Mouse (Mus musculus): ENCODE results near the gene Arhgef33. TPM values are rescaled to one million over a fixed set of nuclear protein-coding genes. Genes with fewer than 3 reads are reported as not detected.
"Not testable (repeated sequence)": the region's sequence is repeated elsewhere in the genome, so short reads cannot be mapped to it uniquely, and the experiment has no call there.

Gene Arhgef33
- polyA plus RNA-seq (2012; rRNA removed): 0.02 and 0.19 TPM in 2 replicates

- no peak for DNase-seq (ENCODE audit: low read depth, low spot score)
- 97% methylated on average over 1 of the region's 1 CpGs for WGBS
These were observed at the start of gene Arhgef33 for GRCm38 (mm10) chr17:80307251-80307650. Gene Arhgef33 (plus strand): TSS chr17:80307407.

DNA sequence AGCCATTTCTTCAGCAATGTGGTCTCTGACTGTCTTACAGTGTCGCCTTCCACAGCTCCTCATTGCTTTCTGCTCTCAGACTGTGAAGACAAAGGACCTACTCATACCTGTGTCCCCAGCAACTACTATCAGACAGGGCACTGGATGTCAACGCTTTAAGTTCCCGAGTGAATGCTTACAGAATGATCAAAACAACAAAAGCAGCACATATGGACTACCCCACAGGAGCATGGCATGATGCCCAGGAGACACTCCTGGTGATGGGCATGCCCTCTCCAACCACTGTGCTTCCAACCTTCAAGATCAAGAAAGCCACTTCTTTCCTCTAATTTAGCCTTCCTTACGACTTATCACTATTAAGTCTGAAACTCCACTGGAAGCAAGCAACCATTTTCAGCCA lies 40.1 kb upstream of the Arhgef33 start:
- 92% methylated on average over 4 of the region's 4 CpGs for WGBS
- no peak for DNase-seq (ENCODE audit: low read depth, low spot score)

DNA sequence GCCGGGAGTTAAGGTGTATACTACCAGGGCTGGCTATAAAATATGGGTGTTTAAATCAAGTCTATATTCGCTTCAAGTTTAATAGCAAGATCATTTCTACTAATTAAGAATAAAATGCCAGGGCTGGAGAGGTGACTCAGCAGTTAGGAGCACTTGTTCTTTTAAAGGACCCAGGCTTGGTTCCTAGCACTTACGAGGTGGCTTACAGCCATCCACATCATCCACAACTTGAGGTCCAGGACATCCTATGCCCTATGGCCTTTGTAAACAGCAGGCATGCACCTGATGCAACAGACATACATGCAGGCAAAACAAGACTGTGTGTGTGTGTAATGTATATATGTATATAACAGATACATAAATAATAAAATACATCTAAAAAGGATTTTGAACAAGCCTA lies 39.1 kb upstream of the Arhgef33 start:
- 96% methylated on average over 3 of the region's 3 CpGs for WGBS
- DNase-seq (ENCODE audit: low read depth, low spot score): no peak

- not testable (repeated sequence) for DNase-seq (ENCODE audit: low read depth, low spot score)
- 96% methylated on average over 7 of the region's 7 CpGs for WGBS
These were observed 36.6 kb upstream of the Arhgef33 start for GRCm38 (mm10) chr17:80270622-80271021.

GRCm38 (mm10) chr17:80278255-80278654 lies 29.0 kb upstream of the Arhgef33 start:
- WGBS: 86% methylated on average over 4 of the region's 4 CpGs
- no peak for DNase-seq (ENCODE audit: low read depth, low spot score)

GRCm38 (mm10) chr17:80279340-80280070 lies 27.7 kb upstream of the Arhgef33 start:
- 88% methylated on average over 8 of the region's 8 CpGs for WGBS
- no peak for DNase-seq (ENCODE audit: low read depth, low spot score)

DNA sequence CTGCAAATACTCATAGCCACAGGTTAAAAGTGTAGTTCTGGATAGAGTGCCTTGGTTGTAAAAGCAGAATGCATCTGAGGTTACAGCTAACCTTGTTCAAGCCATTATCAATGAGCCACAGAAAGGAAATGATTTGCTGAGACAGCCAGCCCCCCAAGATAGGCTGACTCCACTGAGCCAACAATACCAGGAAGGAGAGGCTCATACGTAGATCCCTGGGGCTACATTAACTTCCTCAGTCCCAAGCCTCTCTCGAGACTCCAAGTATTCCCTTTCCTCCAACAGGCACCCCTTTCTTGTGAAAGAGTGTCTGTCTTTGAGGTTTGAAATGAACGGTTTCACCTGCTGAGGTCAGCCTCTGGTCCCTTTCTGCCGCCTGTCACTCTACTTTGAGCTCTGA lies 22.8 kb upstream of the Arhgef33 start:
- WGBS: 83% methylated on average over 4 of the region's 4 CpGs

GRCm38 (mm10) chr17:80288012-80288411 lies 19.2 kb upstream of the Arhgef33 start:
- 48% methylated on average over 6 of the region's 6 CpGs for WGBS
- DNase-seq (ENCODE audit: low read depth, low spot score): no peak

More for the DNA sequence above, 22.8 kb upstream of the Arhgef33 start:
- no peak for DNase-seq (ENCODE audit: low read depth, low spot score)

DNA sequence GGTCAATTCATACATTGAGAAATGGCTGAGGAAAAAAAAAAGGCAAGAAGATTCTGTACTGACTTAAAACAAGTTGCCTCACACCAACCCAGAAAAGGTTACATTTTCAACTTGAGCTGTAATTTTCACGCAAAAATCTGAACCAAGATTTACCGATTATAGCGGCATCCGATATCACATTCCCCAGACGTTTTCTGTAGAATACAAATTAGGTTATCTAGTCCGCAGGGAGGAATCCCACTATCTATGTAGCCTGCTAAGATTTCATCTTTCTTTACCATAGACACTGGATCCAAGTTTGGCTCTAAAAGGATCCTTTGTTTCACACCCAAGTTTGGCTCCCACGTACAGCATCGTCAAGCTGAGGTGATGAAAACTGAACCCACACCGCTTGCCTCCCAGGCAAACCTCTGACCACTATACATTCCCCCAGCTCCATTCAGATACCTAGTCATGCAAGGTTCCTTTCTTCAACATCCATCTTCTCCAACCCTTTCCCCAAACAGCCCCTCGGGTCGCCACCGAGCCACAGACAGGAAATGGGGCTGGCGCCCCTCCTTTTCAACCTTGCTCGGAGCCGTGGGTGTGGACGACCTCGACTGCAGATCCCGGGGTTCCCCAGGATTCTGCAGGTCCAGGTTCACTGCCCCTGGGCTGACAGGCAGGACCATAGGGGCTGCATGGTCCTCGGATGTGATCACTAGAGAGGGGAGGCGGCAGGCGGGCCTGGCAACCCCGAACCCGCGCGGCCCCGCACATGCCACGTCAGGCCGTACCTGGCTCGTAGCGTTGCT lies 17.7 kb upstream of the Arhgef33 start:
- WGBS: under 1% methylated on average over 30 of the region's 30 CpGs
- no peak for DNase-seq (ENCODE audit: low read depth, low spot score)

DNA sequence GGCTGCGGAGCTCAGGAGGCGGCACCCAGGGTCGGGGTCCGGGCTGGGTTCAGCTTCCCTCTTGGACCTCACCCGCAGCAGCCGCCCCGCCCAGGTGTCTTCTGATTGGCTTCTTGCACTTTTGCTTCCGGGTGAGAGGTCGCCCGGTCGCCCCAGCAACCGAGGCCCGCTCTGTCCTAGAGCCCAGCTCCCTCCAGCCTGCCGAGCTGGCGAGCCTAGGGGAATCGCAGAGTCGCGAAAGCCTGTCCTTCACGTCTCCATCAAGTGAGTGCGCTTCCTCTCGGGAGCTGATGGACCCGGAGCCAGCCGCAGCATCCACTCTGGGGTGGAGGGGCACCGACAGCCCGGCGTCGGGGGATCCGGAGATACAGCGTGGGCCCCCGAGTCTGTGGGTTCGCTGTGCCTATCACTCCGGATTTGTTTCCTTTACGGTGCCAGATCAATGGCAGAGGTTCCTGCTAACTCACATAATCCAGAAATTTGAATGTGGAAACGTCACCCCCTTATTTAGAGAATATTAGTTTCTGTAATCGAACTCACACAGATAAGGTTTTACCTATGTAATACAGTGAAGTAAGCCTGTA lies 17.0 kb upstream of the Arhgef33 start, which contains the start of the genes Morn2 and Dhx57:
Gene Morn2 (plus strand): TSS at position 130 of the 584 bp plus-strand sequence.
Gene Dhx57 (minus strand): TSS at position 403 of the 584 bp plus-strand sequence.
- 1% methylated on average over 35 of the region's 35 CpGs for WGBS
- peak; percentile 73 for DNase-seq (ENCODE audit: low read depth, low spot score)

- 22% methylated on average over 2 of the region's 2 CpGs for WGBS
- no peak for DNase-seq (ENCODE audit: low read depth, low spot score)
These were observed 16.1 kb upstream of the Arhgef33 start for GRCm38 (mm10) chr17:80291148-80291547.

DNA sequence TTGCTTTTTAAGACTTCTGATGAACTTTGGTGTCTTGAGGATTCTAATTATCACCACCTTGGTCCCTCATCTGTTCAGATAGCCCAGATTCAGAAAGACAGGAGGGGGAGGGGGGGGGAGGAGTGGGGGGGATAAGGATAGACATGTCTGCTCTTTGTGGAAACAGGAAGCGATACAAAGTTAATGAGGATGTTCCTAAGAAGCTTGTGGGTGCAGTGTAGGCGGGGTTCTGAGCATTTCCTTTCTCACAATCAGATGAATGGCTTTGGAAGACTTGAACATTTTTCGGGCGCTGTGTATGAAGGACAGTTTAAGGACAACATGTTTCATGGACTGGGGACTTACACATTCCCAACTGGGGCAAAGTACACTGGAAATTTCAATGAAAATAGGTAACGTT lies 11.9 kb upstream of the Arhgef33 start:
- 84% methylated on average over 5 of the region's 5 CpGs for WGBS
- no peak for DNase-seq (ENCODE audit: low read depth, low spot score)

- WGBS: 88% methylated on average over 5 of the region's 5 CpGs
- DNase-seq (ENCODE audit: low read depth, low spot score): no peak
These were observed 8.4 kb upstream of the Arhgef33 start for GRCm38 (mm10) chr17:80298844-80299243.

DNA sequence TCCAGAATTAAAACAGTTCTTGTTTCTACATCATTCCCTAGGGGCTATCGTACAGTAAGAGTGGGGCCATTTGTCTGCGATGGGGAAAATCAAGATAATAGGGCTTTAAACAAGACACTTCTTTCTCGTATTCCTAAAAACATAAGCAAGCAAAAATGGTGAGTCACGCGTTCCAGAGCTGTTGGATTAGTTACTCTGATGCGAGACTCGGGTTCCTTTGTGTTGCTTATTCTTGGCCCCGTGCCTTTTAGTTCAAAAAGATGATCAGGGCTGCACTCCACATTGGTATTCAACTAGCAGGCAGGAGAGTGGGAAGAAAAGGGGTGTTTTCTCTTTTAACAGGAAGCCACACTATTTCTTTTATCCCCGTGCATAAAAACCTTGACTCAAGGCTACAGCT lies 4.6 kb downstream of the Arhgef33 start:
- 62% methylated on average over 9 of the region's 9 CpGs for WGBS
- no peak for DNase-seq (ENCODE audit: low read depth, low spot score)

- WGBS: 81% methylated on average over 4 of the region's 4 CpGs
- no peak for DNase-seq (ENCODE audit: low read depth, low spot score)
These were observed 5.2 kb downstream of the Arhgef33 start for GRCm38 (mm10) chr17:80312405-80312804.

DNA sequence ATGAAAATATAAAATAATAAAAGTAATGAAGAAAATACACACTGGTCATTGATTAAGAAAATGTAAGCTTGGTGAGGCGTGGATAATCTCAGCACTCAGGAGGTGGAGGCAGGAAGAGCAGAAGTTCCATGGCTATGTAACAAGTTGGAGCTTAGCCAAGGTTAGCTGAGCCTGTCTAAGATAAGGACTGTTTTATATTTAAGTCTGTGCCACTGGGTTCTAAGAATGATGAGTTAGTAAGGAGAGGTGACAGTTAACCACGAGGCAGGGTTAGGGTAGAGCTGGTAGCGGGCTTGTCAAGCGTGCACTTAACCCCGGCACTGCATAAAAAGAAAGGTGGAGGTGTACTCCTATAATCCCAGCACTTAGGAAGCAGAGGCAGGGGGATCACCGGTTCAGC lies 15.0 kb downstream of the Arhgef33 start:
- WGBS: 79% methylated on average over 6 of the region's 6 CpGs
- DNase-seq (ENCODE audit: low read depth, low spot score): no peak

- WGBS: 71% methylated on average over 4 of the region's 4 CpGs
These were observed 15.8 kb downstream of the Arhgef33 start for GRCm38 (mm10) chr17:80323015-80323414.

GRCm38 (mm10) chr17:80323658-80324057 lies 16.5 kb downstream of the Arhgef33 start:
- no peak for DNase-seq (ENCODE audit: low read depth, low spot score)

More at GRCm38 (mm10) chr17:80323015-80323414, 15.8 kb downstream of the Arhgef33 start:
- DNase-seq (ENCODE audit: low read depth, low spot score): no peak

GRCm38 (mm10) chr17:80324521-80324920 lies 17.3 kb downstream of the Arhgef33 start:
- 77% methylated on average over 7 of the region's 7 CpGs for WGBS
- DNase-seq (ENCODE audit: low read depth, low spot score): no peak

More at GRCm38 (mm10) chr17:80323658-80324057, 16.5 kb downstream of the Arhgef33 start:
- WGBS: 68% methylated on average over 8 of the region's 8 CpGs

GRCm38 (mm10) chr17:80325456-80325855 lies 18.2 kb downstream of the Arhgef33 start:
- no peak for DNase-seq (ENCODE audit: low read depth, low spot score)
- whole genome bisulfite sequencing: 49% methylated on average over 5 of the region's 5 CpGs

All from large intestine, adult 2 months (tissue).